Mouse (Mus musculus) limb, embryonic 10.5 days (tissue): ENCODE results near the gene Hoxa7. TPM values are rescaled to one million over a fixed set of nuclear protein-coding genes. Genes with fewer than 3 reads are reported as not detected.

Source experiments
- DNase-seq: peaks from one replicate; pipeline ENCODE4 v3.0.0-alpha.2; 2017; ENCODE audit warnings: low spot score
- H3K27ac ChIP-seq: fragments of 300-500 bp; sonication (generic); 2 replicates; pipeline ENCODE4 v1.5.1; 2016; ENCODE audit warnings: mild to moderate bottlenecking
- H3K27me3 ChIP-seq: fragments of 300-500 bp; sonication (generic); 2 replicates; pipeline ENCODE4 v1.6.1; 2016; ENCODE audit warnings: low read depth, mild to moderate bottlenecking; ENCODE audit not compliant: poor library complexity, severe bottlenecking
- H3K36me3 ChIP-seq: fragments of 300-500 bp; sonication (generic); 2 replicates; pipeline ENCODE4 v1.6.1; 2016; ENCODE audit warnings: mild to moderate bottlenecking, moderate library complexity
- H3K4me1 ChIP-seq: fragments of 300-500 bp; sonication (generic); 2 replicates; pipeline ENCODE4 v1.6.1; 2016
- H3K4me3 ChIP-seq: fragments of 300-500 bp; sonication (generic); 2 replicates; pipeline ENCODE4 v1.5.1; 2016; ENCODE audit warnings: mild to moderate bottlenecking, moderate library complexity
- H3K9me3 ChIP-seq: fragments of 300-500 bp; sonication (generic); replicated peaks from 2 replicates; pipeline ENCODE4 v1.6.1; 2016; ENCODE audit warnings: mild to moderate bottlenecking
- WGBS: fragments of 180-500 bp; shearing (Covaris S2); methylation state at CpG from one replicate; pipeline ENCODE4 v1.1.7; 2016; 5-methylcytosine and 5-hydroxymethylcytosine counted together
- polyA plus RNA-seq: library from polyadenylated mRNA; unstranded; fragments of >200 nt; fragmentation: Nextera tagmentation; extraction: Ambion mirVana; gene quantifications from 2 replicates; pipeline ENCODE4 v1.2.1, GENCODE M21; 2016

Gene Hoxa7
- polyA plus RNA-seq, 1 experiment from 2014 or later: 24.8 TPM

DNA sequence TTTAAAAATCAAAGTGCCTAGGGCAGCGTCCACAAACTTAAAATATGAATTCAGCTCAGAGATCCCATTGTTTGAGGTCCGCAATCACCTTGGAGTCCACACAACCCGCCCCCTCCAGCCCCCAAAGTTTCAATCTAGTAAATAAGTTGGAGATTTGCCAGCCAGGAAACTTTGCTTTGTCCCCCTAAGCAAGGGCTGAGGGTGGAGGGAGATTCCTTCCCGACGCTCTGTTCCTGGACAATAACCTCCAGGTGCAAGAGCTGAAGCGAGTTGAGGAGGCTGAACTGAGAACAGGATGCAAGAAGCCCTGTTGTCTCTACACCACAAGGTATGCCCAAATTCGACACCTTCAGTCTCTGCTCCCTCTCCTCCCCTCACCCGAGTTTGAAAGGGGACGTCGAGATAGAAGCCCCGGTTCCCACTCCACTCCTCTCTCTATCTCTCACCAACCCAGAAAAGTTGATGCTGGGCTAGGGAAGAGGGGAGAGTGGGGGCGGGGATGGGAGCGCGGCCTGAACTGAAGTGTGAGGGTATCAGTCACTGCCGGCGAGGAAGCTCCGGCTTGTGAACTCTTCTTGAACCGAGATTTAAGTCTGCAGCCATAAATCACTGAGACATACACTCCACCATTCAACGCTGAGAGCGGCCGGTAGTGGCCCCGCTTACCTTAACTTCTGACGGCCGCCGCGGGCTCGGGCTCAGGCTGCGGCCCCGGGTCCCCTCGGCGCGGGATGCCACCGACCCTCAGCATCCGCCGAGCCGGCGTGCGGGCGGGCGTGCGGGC lies 46.5 kb downstream of the Hoxa7 start:
- Histone ChIP-seq H3K4me3 (peak overlapping the region; percentile 65), H3K4me1 (peaks cover 100% of the 10 kb centered on the region), H3K36me3 (peaks cover 13% of the 10 kb centered on the region), H3K9me3 (no peaks in the 10 kb centered on the region), H3K27ac (peak overlapping the region; percentile 90), H3K27me3 (peaks cover 85% of the 10 kb centered on the region)
- 1% methylated on average over 40 of the region's 41 CpGs for WGBS
- peak; percentile 76 for DNase-seq

DNA sequence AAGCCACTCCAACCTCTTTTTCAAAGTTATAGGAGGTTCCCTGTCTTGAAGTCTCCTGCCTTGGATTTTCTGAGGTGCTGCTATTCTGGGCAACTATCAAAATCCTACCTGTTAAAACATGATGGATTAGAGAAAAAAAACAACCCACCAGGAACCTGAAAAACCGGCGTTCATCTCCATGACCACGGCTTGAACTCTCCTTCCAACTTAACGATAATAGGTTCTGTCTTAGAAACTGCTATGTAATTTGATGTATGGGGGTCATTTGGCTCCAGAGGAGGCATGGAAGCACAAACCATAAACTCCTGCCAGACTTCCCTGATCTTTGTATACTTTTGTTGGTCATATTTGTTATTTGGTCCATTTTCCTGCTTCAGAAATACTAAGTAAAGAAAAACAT lies 48.0 kb downstream of the Hoxa7 start:
- Histone ChIP-seq H3K9me3 (no peaks in the 10 kb centered on the region), H3K27me3 (peaks cover 77% of the 10 kb centered on the region), H3K4me3 (peak overlapping the region; percentile 47; the same call in 1 of the 2 replicates), H3K36me3 (peaks cover 20% of the 10 kb centered on the region), H3K27ac (peak overlapping the region; percentile 81; the same call in 1 of the 2 replicates), H3K4me1 (peaks cover 98% of the 10 kb centered on the region)
- WGBS: 0% methylated on average over 4 of the region's 4 CpGs
- peak; percentile 39 for DNase-seq

DNA sequence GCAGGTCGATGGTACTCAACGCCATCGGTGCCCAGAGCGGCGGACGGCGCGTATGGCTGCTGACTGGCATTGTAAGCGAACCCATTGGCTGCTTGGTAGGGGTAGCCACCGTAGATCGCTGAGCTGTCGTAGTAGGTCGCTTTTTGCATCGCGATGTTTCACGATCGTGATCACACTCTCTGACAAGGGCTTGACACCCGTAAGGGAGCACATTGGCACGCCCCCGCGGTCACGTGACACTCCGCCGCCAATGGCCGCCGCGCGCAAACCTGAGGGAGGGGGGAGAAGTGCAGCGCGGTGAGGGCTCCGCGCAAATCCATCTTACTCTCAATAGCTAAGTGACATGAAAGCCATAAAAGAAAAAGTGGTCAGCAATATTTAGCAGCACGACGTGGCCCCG lies 49.2 kb downstream of the Hoxa7 start:
- peaks cover 98% of the 10 kb centered on the region for H3K4me1 ChIP-seq
- under 1% methylated on average over 35 of the region's 35 CpGs for WGBS
- peaks cover 21% of the 10 kb centered on the region for H3K36me3 ChIP-seq

DNA sequence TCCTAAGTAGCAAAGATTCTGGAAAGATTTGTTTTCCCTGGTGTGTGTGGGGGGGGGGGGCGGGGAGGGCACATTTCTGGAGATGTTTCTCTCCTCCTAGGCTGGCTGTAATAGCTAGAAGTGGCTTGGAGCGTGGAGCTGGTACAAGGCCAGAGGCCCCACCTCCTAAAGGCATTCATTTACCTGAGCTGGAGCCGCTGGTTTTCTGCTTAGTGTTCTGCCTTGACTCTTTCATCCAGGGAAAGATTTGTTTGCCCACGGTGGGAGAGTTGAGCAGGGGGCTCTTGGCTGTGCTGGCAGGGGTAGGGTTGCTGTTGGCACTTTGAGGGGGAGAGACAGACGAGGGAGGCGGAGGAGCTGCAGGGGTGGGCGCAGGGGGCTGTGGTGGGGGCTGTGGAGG lies 49.7 kb downstream of the Hoxa7 start:
- 13% methylated on average over 7 of the region's 7 CpGs for WGBS
- H3K4me3 ChIP-seq: peak overlapping the region; percentile 47
- H3K4me1 ChIP-seq: peaks cover 98% of the 10 kb centered on the region
- peaks cover 21% of the 10 kb centered on the region for H3K36me3 ChIP-seq
- peaks cover 77% of the 10 kb centered on the region for H3K27me3 ChIP-seq
- peak; percentile 40 for DNase-seq
- peak overlapping the region; percentile 81 for H3K27ac ChIP-seq
- no peaks in the 10 kb centered on the region for H3K9me3 ChIP-seq

More for the DNA sequence above, 49.2 kb downstream of the Hoxa7 start:
- peaks cover 77% of the 10 kb centered on the region for H3K27me3 ChIP-seq
- no peaks in the 10 kb centered on the region for H3K9me3 ChIP-seq
- peak overlapping the region; percentile 47 for H3K4me3 ChIP-seq
- DNase-seq: peak; percentile 97
- H3K27ac ChIP-seq: peak overlapping the region; percentile 81

DNA sequence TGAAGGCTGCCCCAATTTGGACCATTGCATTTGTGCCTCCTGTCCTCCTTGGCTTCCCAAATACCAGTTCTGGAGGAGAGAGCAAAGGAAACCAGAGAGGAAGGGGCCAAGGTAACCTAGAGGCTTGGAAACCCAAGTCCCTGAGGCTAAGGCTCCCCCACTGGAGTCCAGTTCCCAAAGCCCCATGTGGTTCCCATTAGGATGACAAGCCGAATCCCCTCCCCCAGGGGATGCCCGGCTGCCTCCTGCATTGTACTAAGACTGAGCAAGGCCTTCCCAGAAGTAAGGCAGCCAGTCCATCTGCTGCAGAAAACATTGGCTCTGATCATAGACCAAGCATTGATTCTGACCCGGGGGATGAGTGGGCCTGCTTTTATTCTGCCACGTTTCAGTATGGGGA lies 50.3 kb downstream of the Hoxa7 start:
- WGBS: 3% methylated on average over 4 of the region's 4 CpGs
- H3K9me3 ChIP-seq: no peaks in the 10 kb centered on the region
- peaks cover 98% of the 10 kb centered on the region for H3K4me1 ChIP-seq
- DNase-seq: peak; percentile 82
- peaks cover 21% of the 10 kb centered on the region for H3K36me3 ChIP-seq
- H3K27ac ChIP-seq: peak overlapping the region; percentile 81
- H3K27me3 ChIP-seq: peaks cover 79% of the 10 kb centered on the region
- peak overlapping the region; percentile 47 for H3K4me3 ChIP-seq

DNA sequence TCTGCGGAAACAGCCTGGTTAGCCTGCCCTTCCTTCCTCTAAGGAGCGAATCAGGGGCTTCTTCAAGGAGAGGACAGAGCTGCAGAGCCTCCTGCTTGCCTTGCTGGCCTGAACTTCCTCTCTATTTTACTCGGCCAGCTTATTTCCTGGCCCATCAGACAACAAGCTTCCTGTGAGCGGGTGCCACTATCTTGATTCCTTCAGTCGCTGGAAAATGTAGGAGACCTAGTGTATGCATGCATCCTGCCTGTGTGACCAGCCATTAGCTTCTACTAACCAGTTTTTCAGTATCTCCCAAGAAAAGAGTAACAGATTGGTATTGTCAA lies 50.8 kb downstream of the Hoxa7 start:
- Histone ChIP-seq H3K4me3 (peak overlapping the region; percentile 47), H3K9me3 (no peaks in the 10 kb centered on the region), H3K4me1 (peaks cover 98% of the 10 kb centered on the region), H3K36me3 (peaks cover 21% of the 10 kb centered on the region), H3K27me3 (peaks cover 80% of the 10 kb centered on the region), H3K27ac (peak overlapping the region; percentile 81)
- no peak for DNase-seq
- 18% methylated on average over 5 of the region's 5 CpGs for WGBS

DNA sequence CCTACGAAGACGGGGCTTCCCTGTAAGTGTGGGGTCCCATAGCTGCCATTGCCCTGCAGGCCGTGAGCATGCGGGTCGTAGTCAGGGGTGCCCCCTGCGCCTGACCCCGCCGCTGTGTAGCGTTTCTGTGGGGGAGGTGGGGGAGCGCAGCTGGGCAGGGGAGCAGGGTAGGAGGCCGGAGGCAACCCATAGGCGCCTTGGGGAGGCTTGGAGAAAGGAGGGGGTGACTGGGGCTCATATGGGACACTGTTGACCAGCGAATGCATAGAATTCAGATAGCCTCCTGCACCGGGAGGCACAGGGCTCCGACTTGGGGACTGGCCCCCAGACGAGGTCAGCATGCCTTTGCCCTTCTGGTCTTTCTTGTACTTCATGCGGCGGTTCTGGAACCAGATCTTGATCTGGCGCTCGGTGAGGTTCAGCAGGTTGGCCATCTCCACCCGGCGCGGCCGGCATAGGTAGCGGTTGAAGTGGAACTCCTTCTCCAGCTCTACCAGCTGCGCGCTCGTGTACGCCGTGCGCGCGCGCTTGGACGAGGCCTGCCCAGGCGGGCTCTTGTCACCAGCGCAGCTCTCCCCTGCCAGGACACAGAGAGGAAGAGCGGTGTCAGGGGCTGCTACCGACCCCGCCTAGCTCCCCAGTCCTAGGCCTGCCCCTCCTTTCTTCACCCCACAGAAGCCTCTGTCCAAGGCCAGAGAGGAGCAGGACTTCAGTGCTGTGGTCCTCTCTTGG lies 51.3 kb downstream of the Hoxa7 start:
- WGBS: 4% methylated on average over 40 of the region's 40 CpGs
- Histone ChIP-seq H3K4me1 (peaks cover 98% of the 10 kb centered on the region), H3K36me3 (peaks cover 21% of the 10 kb centered on the region), H3K9me3 (no peaks in the 10 kb centered on the region), H3K27me3 (peaks cover 75% of the 10 kb centered on the region), H3K27ac (peak overlapping the region; percentile 81), H3K4me3 (peak overlapping the region; percentile 47)
- DNase-seq: peak; percentile 70

DNA sequence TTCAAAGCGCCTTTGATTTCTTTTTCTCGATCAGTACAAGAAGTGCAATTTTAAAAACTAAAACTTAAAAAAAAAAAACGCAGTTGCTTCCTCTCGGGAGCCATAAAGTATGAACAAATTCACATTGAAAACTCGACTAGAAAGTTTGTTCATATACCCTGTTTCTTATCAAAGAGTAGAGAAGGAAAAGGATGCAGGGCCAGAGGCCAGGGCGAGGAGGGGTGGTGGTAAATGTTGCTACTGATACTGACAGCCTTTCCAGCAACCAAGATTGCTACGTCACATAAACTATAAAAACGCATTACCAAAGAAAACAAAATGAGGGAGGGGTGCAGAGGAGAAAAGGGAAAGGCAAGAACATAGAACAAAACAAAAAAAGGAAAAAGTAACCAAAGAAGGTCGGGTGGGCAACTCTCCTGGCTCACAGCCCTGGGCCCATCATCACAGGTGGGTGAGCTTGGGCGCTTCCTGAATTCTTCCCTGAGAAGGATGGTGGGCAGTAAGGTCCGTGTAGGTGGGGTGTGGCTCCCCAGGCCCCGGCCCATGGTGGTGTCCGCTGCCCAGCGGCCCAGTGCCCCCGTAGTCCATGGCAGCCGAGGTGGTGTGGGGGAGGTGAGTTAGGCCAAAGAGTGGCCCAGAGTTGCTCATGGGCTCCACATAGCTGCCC lies 52.0 kb downstream of the Hoxa7 start:
- Histone ChIP-seq H3K27ac (peak overlapping the region; percentile 81), H3K4me1 (peaks cover 98% of the 10 kb centered on the region), H3K27me3 (peaks cover 72% of the 10 kb centered on the region), H3K36me3 (peaks cover 21% of the 10 kb centered on the region), H3K4me3 (peak overlapping the region; percentile 47), H3K9me3 (no peaks in the 10 kb centered on the region)
- no peak for DNase-seq
- WGBS: 18% methylated on average over 16 of the region's 16 CpGs

DNA sequence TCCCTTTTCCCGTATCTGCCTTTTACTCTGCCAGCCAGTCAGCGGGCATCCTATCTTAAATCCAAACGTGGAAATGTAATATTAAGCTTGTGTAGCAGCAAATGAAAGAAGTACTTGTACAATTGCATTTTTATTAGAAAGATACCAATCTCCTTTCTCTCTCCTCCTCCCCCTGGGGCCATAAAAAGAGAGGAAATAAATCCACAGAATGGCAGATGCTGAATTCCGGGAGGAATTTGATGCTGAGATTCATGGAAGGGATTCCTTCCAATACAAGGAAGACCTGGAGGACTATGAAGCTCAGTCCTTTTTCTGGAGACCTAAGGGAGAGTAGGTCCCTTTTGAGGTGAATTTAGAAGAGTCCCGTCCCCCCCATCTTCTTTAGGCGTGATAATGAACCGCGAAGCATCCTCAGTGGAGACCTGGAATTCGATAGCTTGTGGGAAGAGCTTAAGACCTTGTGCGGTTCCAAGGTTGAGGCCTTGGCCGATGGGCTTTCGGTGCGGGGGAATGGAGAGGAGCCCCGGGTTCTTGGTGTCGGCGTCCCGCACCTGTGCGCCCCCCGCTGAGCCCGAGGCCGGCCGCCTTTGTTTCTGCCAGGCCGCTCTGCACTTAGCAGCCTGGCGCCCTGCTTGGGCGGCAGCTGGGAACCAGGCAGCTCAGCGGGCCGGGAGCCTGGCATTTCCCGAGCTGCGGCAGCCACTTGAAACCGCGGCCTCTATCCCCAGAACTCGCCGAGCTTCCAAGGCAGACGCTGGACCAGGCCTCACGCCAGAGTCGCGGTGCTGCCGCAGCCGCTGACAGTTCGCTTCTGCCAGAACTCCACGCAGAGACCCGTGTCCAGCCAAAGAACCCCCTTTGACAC lies 53.2 kb downstream of the Hoxa7 start:
- no peaks in the 10 kb centered on the region for H3K9me3 ChIP-seq
- DNase-seq: peak; percentile 71
- peaks cover 21% of the 10 kb centered on the region for H3K36me3 ChIP-seq
- WGBS: 3% methylated on average over 42 of the region's 42 CpGs
- peaks cover 71% of the 10 kb centered on the region for H3K27me3 ChIP-seq
- peaks cover 98% of the 10 kb centered on the region for H3K4me1 ChIP-seq
- peak overlapping the region; percentile 41 for H3K4me3 ChIP-seq
- H3K27ac ChIP-seq: peak overlapping the region; percentile 86

DNA sequence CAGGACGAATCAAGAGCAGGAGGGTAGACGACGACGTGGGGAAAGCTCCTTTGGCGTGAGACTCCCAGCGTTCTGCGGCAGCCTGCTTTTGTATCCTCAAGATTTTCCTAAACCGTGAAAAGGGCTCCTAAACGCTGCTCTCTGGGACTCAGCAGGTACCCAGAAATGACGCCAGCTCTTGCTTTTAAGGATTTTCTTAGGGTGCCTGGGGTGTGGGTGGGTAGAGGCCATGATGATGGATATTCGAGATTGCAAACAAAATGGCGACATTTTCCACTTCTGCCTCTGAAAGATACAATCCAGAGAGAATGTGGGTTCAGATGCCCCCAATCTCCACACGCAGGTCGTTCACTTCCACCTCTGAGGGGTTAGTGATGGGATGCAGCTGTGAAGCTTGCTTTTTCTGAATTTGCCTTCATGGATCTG lies 53.9 kb downstream of the Hoxa7 start:
- peaks cover 98% of the 10 kb centered on the region for H3K4me1 ChIP-seq

DNA sequence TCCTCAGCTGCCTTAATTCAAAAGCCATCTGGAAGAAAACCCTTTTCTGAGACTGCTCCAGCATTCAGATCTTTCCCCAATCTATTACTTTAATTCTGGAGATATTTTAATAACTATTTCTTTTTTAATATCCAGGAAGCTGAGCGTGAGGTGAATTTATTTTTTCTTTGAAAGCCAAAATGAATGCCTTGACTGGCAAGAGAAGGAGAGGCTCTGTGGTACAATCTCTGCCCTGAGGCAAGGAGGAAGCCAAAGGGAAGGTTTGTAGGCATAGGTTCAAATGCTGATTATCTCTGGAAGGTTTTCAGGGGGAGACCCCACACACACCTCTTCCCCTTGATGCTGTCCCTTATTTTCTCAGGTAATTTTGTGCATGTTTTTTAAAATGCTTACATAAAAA lies 54.5 kb downstream of the Hoxa7 start:
- Histone ChIP-seq H3K27me3 (peaks cover 65% of the 10 kb centered on the region), H3K4me1 (peaks cover 96% of the 10 kb centered on the region), H3K36me3 (peaks cover 19% of the 10 kb centered on the region), H3K9me3 (no peaks in the 10 kb centered on the region), H3K27ac (peak overlapping the region; percentile 86), H3K4me3 (peak overlapping the region; percentile 41)
- WGBS: 28% methylated on average over 1 of the region's 1 CpGs
- DNase-seq: no peak

More for the DNA sequence above, 53.9 kb downstream of the Hoxa7 start:
- peak overlapping the region; percentile 86 for H3K27ac ChIP-seq
- H3K9me3 ChIP-seq: no peaks in the 10 kb centered on the region
- peak; percentile 47 for DNase-seq
- 9% methylated on average over 14 of the region's 14 CpGs for WGBS
- H3K36me3 ChIP-seq: peaks cover 21% of the 10 kb centered on the region
- peak overlapping the region; percentile 41 for H3K4me3 ChIP-seq
- H3K27me3 ChIP-seq: peaks cover 66% of the 10 kb centered on the region

DNA sequence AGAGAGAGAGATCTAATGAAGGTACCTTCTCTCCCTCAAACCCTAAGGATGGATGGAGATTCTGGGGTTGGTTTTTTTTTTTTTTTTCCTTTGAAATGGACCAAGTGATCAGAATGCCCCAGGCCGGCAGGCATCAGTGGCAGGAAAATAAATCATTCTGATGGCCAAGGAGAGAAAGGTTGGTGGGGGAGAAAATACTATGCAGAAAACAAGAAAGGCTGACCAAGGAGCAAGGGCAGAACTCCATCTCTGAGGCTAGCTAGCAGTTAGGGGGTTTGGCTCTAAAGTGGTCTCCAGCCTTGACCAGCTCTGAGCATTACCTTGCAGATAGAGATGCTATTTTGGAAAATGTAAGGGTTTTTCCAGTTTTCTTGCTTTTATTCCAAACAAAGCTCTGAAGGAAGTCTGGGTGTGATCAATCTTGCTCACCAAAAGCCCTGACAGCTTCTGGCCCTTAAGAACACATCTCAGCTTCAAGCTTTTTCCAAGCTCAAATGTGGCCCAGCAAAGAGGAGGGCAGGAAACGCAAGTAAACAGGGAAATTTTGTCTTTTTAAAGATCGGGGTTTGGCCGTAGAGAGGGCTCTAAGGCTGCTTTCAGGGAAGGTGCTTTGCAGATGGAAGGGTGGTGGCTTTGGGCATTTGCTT lies 55.1 kb downstream of the Hoxa7 start:
- H3K27ac ChIP-seq: peak overlapping the region; percentile 90
- H3K36me3 ChIP-seq: peaks cover 15% of the 10 kb centered on the region
- peaks cover 95% of the 10 kb centered on the region for H3K4me1 ChIP-seq
- H3K27me3 ChIP-seq: peaks cover 58% of the 10 kb centered on the region
- 2% methylated on average over 4 of the region's 4 CpGs for WGBS
- H3K4me3 ChIP-seq: peak overlapping the region; percentile 41; the same call in 1 of the 2 replicates
- no peaks in the 10 kb centered on the region for H3K9me3 ChIP-seq
- DNase-seq: peak; percentile 48
